21 mouse cellular contexts compared by ENCODE assay signal in genomic region chr13:4606821-4607220, GRCm38 (mm10). TPM values are rescaled to one million over a fixed set of nuclear protein-coding genes. Genes with fewer than 3 reads are reported as not detected.
"Had no signal": no experiment of that assay in that cellular context is flagged by ENCODE, and none has a peak within 500 bp of the region (broad histone marks: within the 10 kb centered on the region; RNA-seq: fewer than 3 reads in every experiment).

No protein-coding gene starts in this region.

- H3K36me3 ChIP-seq: limb, embryonic 15.5 days had no signal

- H3K27ac ChIP-seq: hindbrain, embryonic 15.5 days; limb, embryonic 15.5 days; liver, embryonic 14.5 days; midbrain, embryonic 10.5 days; neural tube, embryonic 15.5 days; stomach, embryonic 15.5 days had no signal

- H3K4me3 ChIP-seq: hindbrain, embryonic 15.5 days; limb, embryonic 15.5 days; midbrain, embryonic 10.5 days; myocyte; neural tube, embryonic 15.5 days; stomach, embryonic 15.5 days had no signal

- H3K9ac ChIP-seq: hindbrain, embryonic 15.5 days; limb, embryonic 15.5 days; liver, embryonic 14.5 days; neural tube, embryonic 15.5 days; stomach, embryonic 15.5 days had no signal

- ATAC-seq: lung, postnatal 0 days had no signal

- H3K9me3 ChIP-seq: hindbrain, embryonic 15.5 days; limb, embryonic 15.5 days; midbrain, embryonic 10.5 days; neural tube, embryonic 15.5 days; stomach, embryonic 15.5 days had no signal

- H3K4me2 ChIP-seq: hindbrain, embryonic 15.5 days; limb, embryonic 15.5 days; neural tube, embryonic 15.5 days; stomach, embryonic 15.5 days had no signal

- H3K4me1 ChIP-seq: hindbrain, embryonic 15.5 days; limb, embryonic 15.5 days; neural tube, embryonic 15.5 days; stomach, embryonic 15.5 days had no signal

- DNase-seq: layer of hippocampus, postnatal 36 days; lung, adult 2 months; lung, postnatal 4 days; midbrain, embryonic 14.5 days; thymus, adult 2 months; thymus, postnatal 25 days had no signal

- H3K27me3 ChIP-seq: hindbrain, embryonic 15.5 days; limb, embryonic 15.5 days; neural tube, embryonic 15.5 days; stomach, embryonic 15.5 days had no signal

RNA-seq across cellular contexts. Expression of gene Akr1c21, which starts 32.9 kb away (rescaled TPM):
- total RNA-seq: layer of hippocampus, postnatal 36 days; left cerebral cortex, adult 8-10 months; left cerebral cortex, postnatal 25 days; megakaryocyte, adult 5-6 weeks had no signal
- polyA plus RNA-seq: hindbrain, embryonic 15.5 days; limb, embryonic 11.5 days; limb, embryonic 15.5 days; liver, embryonic 14.5 days; lung, adult 2 months; lung, postnatal 0 days; midbrain, embryonic 10.5 days; midbrain, embryonic 14.5 days; myocyte; neural tube, embryonic 11.5 days; neural tube, embryonic 15.5 days; spleen, adult 2 months; urinary bladder, adult 2 months had no signal
